Mouse (Mus musculus): ENCODE data around the gene Tead4.

- TF ChIP-seq CTCF (IDR thresholded peaks at IDR 0.05; ENCODE audit: control insufficient read depth, insufficient read depth, insufficient read length): no peak
- no peak for TF ChIP-seq MYOD1 (IDR thresholded peaks at IDR 0.05; ENCODE audit: control insufficient read depth, insufficient read length, low read depth)
Observed at GRCm38 (mm10) chr6:128234206-128234605, 66.4 kb downstream of the Tead4 start.

Data from C2C12 (cell line).